Mouse (Mus musculus) bone marrow macrophage, adult 2 months (primary cell): ENCODE results near the gene Pi16. TPM values are rescaled to one million over a fixed set of nuclear protein-coding genes. Genes with fewer than 3 reads are reported as not detected.

Experiments
- H3K27ac ChIP-seq: 2 replicates; pipeline ENCODE4 v1.5.1; 2012; ENCODE audit warnings: low read depth, low read length; ENCODE audit not compliant: insufficient read depth
- H3K4me1 ChIP-seq: 2 replicates; pipeline ENCODE4 v1.6.1; 2012; ENCODE audit warnings: low read length; ENCODE audit not compliant: control insufficient read depth, insufficient read depth
- H3K4me3 ChIP-seq: 2 replicates; pipeline ENCODE4 v1.5.1; 2012; ENCODE audit warnings: mild to moderate bottlenecking, low read length, moderate library complexity; ENCODE audit not compliant: insufficient read depth
- CTCF ChIP-seq: IDR thresholded peaks from 2 replicates; pipeline ENCODE4 v1.5.1; 2012; ENCODE audit warnings: low read depth, mild to moderate bottlenecking, low read length, moderate library complexity
- POLR2A ChIP-seq: IDR thresholded peaks from 2 replicates; pipeline ENCODE4 v1.6.1; 2012; ENCODE audit warnings: mild to moderate bottlenecking, low read depth, low read length, borderline replicate concordance
- polyA plus RNA-seq: library from polyadenylated mRNA; stranded (reverse); fragments of >200 nt; gene quantifications from 2 replicates; pipeline ENCODE4 v1.2.4, GENCODE M21; 2012; ENCODE audit not compliant: missing spikeins, insufficient read depth, insufficient read length

Gene Pi16
- polyA plus RNA-seq, 1 experiment = not detected

- H3K4me1 ChIP-seq = peaks cover 5% of the 10 kb centered on the region
- H3K4me3 ChIP-seq = no peak overlapping the region
- TF ChIP-seq CTCF = no peak
- H3K27ac ChIP-seq = no peak overlapping the region
These were observed 39.0 kb downstream of the Pi16 start for GRCm38 (mm10) chr17:29356479-29356856.

GRCm38 (mm10) chr17:29356882-29357281 lies 39.4 kb downstream of the Pi16 start:
- peaks cover 5% of the 10 kb centered on the region for H3K4me1 ChIP-seq
- no peak overlapping the region for H3K4me3 ChIP-seq
- H3K27ac ChIP-seq = no peak overlapping the region
- TF ChIP-seq CTCF (no peak), POLR2A (no peak)

GRCm38 (mm10) chr17:29358928-29359327 lies 41.4 kb downstream of the Pi16 start:
- no peak overlapping the region for H3K27ac ChIP-seq
- H3K4me1 ChIP-seq = peaks cover 21% of the 10 kb centered on the region
- no peak overlapping the region for H3K4me3 ChIP-seq
- TF ChIP-seq POLR2A (no peak), CTCF (no peak)

- Histone ChIP-seq H3K4me3 (peak within 1 kb of the TSS; percentile 65), H3K27ac (peak within 1 kb of the TSS; percentile 96), H3K4me1 (peaks cover 22% of the 10 kb centered on the region)
- TF ChIP-seq POLR2A = no peak
- TF ChIP-seq CTCF = no peak
These were observed 43.3 kb downstream of the Pi16 start, which contains the start of gene Fgd2 for GRCm38 (mm10) chr17:29360761-29361221. Gene Fgd2, plus strand, starts transcription at chr17:29360914.

GRCm38 (mm10) chr17:29361982-29362691 lies 44.7 kb downstream of the Pi16 start:
- Histone ChIP-seq H3K4me3 (peak overlapping the region; percentile 65), H3K27ac (peak overlapping the region; percentile 96)

GRCm38 (mm10) chr17:29363109-29363508 lies 45.6 kb downstream of the Pi16 start:
- Histone ChIP-seq H3K27ac (peak overlapping the region; percentile 96), H3K4me3 (peak overlapping the region; percentile 65), H3K4me1 (peaks cover 22% of the 10 kb centered on the region)
- TF ChIP-seq POLR2A (no peak), CTCF (no peak)

More at GRCm38 (mm10) chr17:29361982-29362691, 44.7 kb downstream of the Pi16 start:
- TF ChIP-seq POLR2A = no peak
- no peak for TF ChIP-seq CTCF
- peaks cover 22% of the 10 kb centered on the region for H3K4me1 ChIP-seq

- no peak overlapping the region for H3K4me3 ChIP-seq
- H3K4me1 ChIP-seq = peaks cover 21% of the 10 kb centered on the region
- TF ChIP-seq POLR2A (no peak), CTCF (no peak)
- no peak overlapping the region for H3K27ac ChIP-seq
These were observed 47.7 kb downstream of the Pi16 start for GRCm38 (mm10) chr17:29365105-29365621.

GRCm38 (mm10) chr17:29368726-29369125 lies 51.2 kb downstream of the Pi16 start:
- Histone ChIP-seq H3K27ac (no peak overlapping the region), H3K4me3 (no peak overlapping the region), H3K4me1 (peaks cover 3% of the 10 kb centered on the region)
- TF ChIP-seq CTCF = no peak
- no peak for TF ChIP-seq POLR2A

- TF ChIP-seq CTCF (peak; percentile 92), POLR2A (no peak)
- Histone ChIP-seq H3K4me1 (no peaks in the 10 kb centered on the region), H3K4me3 (no peak overlapping the region), H3K27ac (no peak overlapping the region)
These were observed 53.7 kb downstream of the Pi16 start for GRCm38 (mm10) chr17:29370984-29371723.

GRCm38 (mm10) chr17:29375871-29376270 lies 58.4 kb downstream of the Pi16 start:
- no peak for TF ChIP-seq CTCF
- TF ChIP-seq POLR2A = no peak
- Histone ChIP-seq H3K27ac (no peak overlapping the region), H3K4me3 (no peak overlapping the region), H3K4me1 (peaks cover 11% of the 10 kb centered on the region)
